Mouse (Mus musculus) adipocyte (in vitro differentiated cells): ENCODE results near the gene Bex6.

Source experiments
- DNase-seq: peaks from one replicate; pipeline ENCODE4 v3.0.0-alpha.2; 2016; ENCODE audit warnings: low spot score

Bex6 gene

GRCm38 (mm10) chr16:32174340-32175005 lies 5.2 kb upstream of the Bex6 start:
- DNase-seq: no peak

- DNase-seq: no peak
Measured at GRCm38 (mm10) chr16:32175029-32175428, 4.6 kb upstream of the Bex6 start.

- no peak for DNase-seq
Measured at GRCm38 (mm10) chr16:32176896-32177686, 2.5 kb upstream of the Bex6 start.

GRCm38 (mm10) chr16:32186056-32186455 lies 6.4 kb downstream of the Bex6 start:
- no peak for DNase-seq

GRCm38 (mm10) chr16:32189109-32189508 lies 9.5 kb downstream of the Bex6 start:
- peak; percentile 26 for DNase-seq

GRCm38 (mm10) chr16:32190011-32190441 lies 10.4 kb downstream of the Bex6 start:
- no peak for DNase-seq

GRCm38 (mm10) chr16:32200256-32201003 lies 20.8 kb downstream of the Bex6 start:
- no peak for DNase-seq

- DNase-seq: no peak
Measured at GRCm38 (mm10) chr16:32201004-32201325, 21.3 kb downstream of the Bex6 start.

GRCm38 (mm10) chr16:32202681-32203080 lies 23.1 kb downstream of the Bex6 start:
- peak; percentile 35 for DNase-seq

- peak; percentile 81 for DNase-seq
Measured at GRCm38 (mm10) chr16:32204902-32205301, 25.3 kb downstream of the Bex6 start.

GRCm38 (mm10) chr16:32214156-32214555 lies 34.5 kb downstream of the Bex6 start:
- DNase-seq: no peak

GRCm38 (mm10) chr16:32214804-32215576 lies 35.4 kb downstream of the Bex6 start:
- DNase-seq: peak; percentile 79

GRCm38 (mm10) chr16:32221803-32222202 lies 42.2 kb downstream of the Bex6 start:
- no peak for DNase-seq

GRCm38 (mm10) chr16:32222399-32222798 lies 42.8 kb downstream of the Bex6 start:
- no peak for DNase-seq

GRCm38 (mm10) chr16:32232050-32232449 lies 52.4 kb downstream of the Bex6 start:
- DNase-seq: peak; percentile 83
